Mouse (Mus musculus): ENCODE data around the gene Eps8.

GRCm38 (mm10) chr6:137495233-137495632 lies 159.4 kb downstream of the Eps8 start:
- TF ChIP-seq POLR2A (IDR thresholded peaks at IDR 0.05; ENCODE audit: borderline replicate concordance, extremely low read depth, low read depth, low read length) (no peak), CTCF (IDR thresholded peaks at IDR 0.05; ENCODE audit: insufficient read depth, low read length) (no peak)

Measured in lung, adult 2 months (tissue).